Mouse (Mus musculus) WW6 (cell line): Measurements from ENCODE around the gene Faf1.

ENCODE experiments used
- DNase-seq: peaks from one replicate; pipeline ENCODE4 v3.0.0-alpha.2; 2013; ENCODE audit warnings: low read depth, low spot score

Faf1 gene

GRCm38 (mm10) chr4:109904487-109904886, 228.1 kb downstream of the Faf1 start:
- no peak for DNase-seq

- no peak for DNase-seq
These were observed 252.7 kb downstream of the Faf1 start for GRCm38 (mm10) chr4:109929058-109929457.

- peak; percentile 13 for DNase-seq
These were observed 254.1 kb downstream of the Faf1 start for GRCm38 (mm10) chr4:109930445-109930844.

- DNase-seq = no peak
These were observed 254.5 kb downstream of the Faf1 start for GRCm38 (mm10) chr4:109930935-109931334.

GRCm38 (mm10) chr4:109936557-109936956, 260.2 kb downstream of the Faf1 start:
- no peak for DNase-seq

- no peak for DNase-seq
These were observed 262.9 kb downstream of the Faf1 start for GRCm38 (mm10) chr4:109939291-109939690.

GRCm38 (mm10) chr4:109945554-109945953, 269.2 kb downstream of the Faf1 start:
- DNase-seq = no peak

- DNase-seq = no peak
These were observed 272.9 kb downstream of the Faf1 start for GRCm38 (mm10) chr4:109949307-109949706.

GRCm38 (mm10) chr4:109953509-109953908, 277.1 kb downstream of the Faf1 start:
- no peak for DNase-seq

- no peak for DNase-seq
These were observed 284.0 kb downstream of the Faf1 start for GRCm38 (mm10) chr4:109960201-109960935.

GRCm38 (mm10) chr4:109963570-109964279, 287.3 kb downstream of the Faf1 start:
- no peak for DNase-seq

GRCm38 (mm10) chr4:109969561-109969960, 293.2 kb downstream of the Faf1 start:
- no peak for DNase-seq

- DNase-seq = no peak
These were observed 297.7 kb downstream of the Faf1 start for GRCm38 (mm10) chr4:109973991-109974654.

- DNase-seq = no peak
These were observed 298.4 kb downstream of the Faf1 start for GRCm38 (mm10) chr4:109974655-109975380.

- no peak for DNase-seq
These were observed 299.2 kb downstream of the Faf1 start for GRCm38 (mm10) chr4:109975381-109976240.

- DNase-seq = no peak
These were observed 300.1 kb downstream of the Faf1 start for GRCm38 (mm10) chr4:109976273-109977147.

GRCm38 (mm10) chr4:109977148-109978067, 301.0 kb downstream of the Faf1 start, which contains the start of gene Dmrta2:
Gene Dmrta2, plus strand, starts transcription at chr4:109978053.
- DNase-seq = no peak

- DNase-seq = no peak
These were observed 301.9 kb downstream of the Faf1 start for GRCm38 (mm10) chr4:109978068-109978857.
